Mouse (Mus musculus) MEL (cell line): Measurements from ENCODE around the gene Cenpt.

ENCODE experiments used
- HCFC1 ChIP-seq: IDR thresholded peaks from 2 replicates; pipeline ENCODE4 v1.6.1; 2012; ENCODE audit warnings: low read depth, mild to moderate bottlenecking, inconsistent platforms, low read length, improper control_type of control experiment, moderate library complexity
- POLR2A ChIP-seq, 2 experiments: IDR thresholded peaks; 2 replicates each; pipeline ENCODE4 v1.6.1; 2011 to 2012; ENCODE audit warnings: low read length in 2 of 2, mild to moderate bottlenecking in 2 of 2, control low read depth in 1 of 2, improper control_type of control experiment in 1 of 2, low read depth in 1 of 2, moderate library complexity in 1 of 2; ENCODE audit not compliant: control insufficient read depth in 1 of 2, insufficient read depth in 1 of 2, poor library complexity in 1 of 2

- TF ChIP-seq POLR2A (IDR thresholded peaks at IDR 0.05; ENCODE audit: control insufficient read depth in 1 of 2, insufficient read depth in 1 of 2, low read depth in 1 of 2, low read length in 2 of 2, poor library complexity in 1 of 2): no peak
- no peak for TF ChIP-seq HCFC1
Observed at GRCm38 (mm10) chr8:105854303-105854702, 1.2 kb upstream of the Cenpt start.
